Comparison of ENCODE assay signal across 8 mouse cellular contexts in genomic region chr2:118547541-118548016, GRCm38 (mm10). TPM values are rescaled to one million over a fixed set of nuclear protein-coding genes. Genes with fewer than 3 reads are reported as not detected.
DNase-seq lines count a peak whose midpoint lies in the region; ATAC-seq and TF ChIP-seq lines count a peak whose summit lies in the region.

No protein-coding gene starts in this region.

- H3K27ac ChIP-seq in forebrain, postnatal 0 days (ENCODE audit: low read depth, low read length): no peak overlapping the region
- 0 out of 2 replicates have a peak overlapping the region, but pooled peaks have one; percentile 0 for H3K27ac ChIP-seq in intestine, embryonic 14.5 days (ENCODE audit: low read depth)
- H3K27ac ChIP-seq in liver, embryonic 16.5 days (ENCODE audit: low read length): peak overlapping the region; percentile 6; the same call in 1 of the 2 replicates

- 15% methylated on average over 9 of the region's 9 CpGs for WGBS in forebrain, postnatal 0 days
- WGBS in intestine, embryonic 14.5 days: 8% methylated on average over 9 of the region's 9 CpGs
- WGBS in liver, embryonic 16.5 days (ENCODE audit: insufficient replicate concordance): 7% methylated on average over 9 of the region's 9 CpGs

- no peak overlapping the region for H3K9ac ChIP-seq in forebrain, postnatal 0 days
- 0 out of 2 replicates have a peak overlapping the region, but pooled peaks have one; percentile 14 for H3K9ac ChIP-seq in intestine, embryonic 14.5 days (ENCODE audit: low read length)
- no peak overlapping the region for H3K9ac ChIP-seq in liver, embryonic 16.5 days (ENCODE audit: low read depth, low read length)

- ATAC-seq in forebrain, postnatal 0 days: no peak
- ATAC-seq in intestine, embryonic 14.5 days (replicated peaks; ENCODE audit: low FRiP score, low TSS enrichment, low read depth): no peak
- ATAC-seq in liver, embryonic 16.5 days (ENCODE audit: low read depth): peak; percentile 62

- DNase-seq in 3134 (ENCODE audit: extremely low read depth, insufficient read length, low spot score) (peak; percentile 78), ES-CJ7 (ENCODE audit: low read depth, low spot score) (peak; percentile 33)
- no peak for DNase-seq in forebrain, postnatal 0 days
- DNase-seq in intestine, embryonic 14.5 days (ENCODE audit: low spot score): peak; percentile 54
- DNase-seq in retina, postnatal 1 day: peak; percentile 64
- no peak for DNase-seq in cerebellum, adult 8-10 months
- no peak for DNase-seq in right cerebral cortex, postnatal 4 days

- no peak for TF ChIP-seq CTCF in forebrain, postnatal 0 days (IDR thresholded peaks at IDR 0.05; ENCODE audit: low read depth)

- 0 out of 2 replicates have a peak overlapping the region, but pooled peaks have one; percentile 94 for H3K4me2 ChIP-seq in forebrain, postnatal 0 days (ENCODE audit: low read depth)
- H3K4me2 ChIP-seq in intestine, embryonic 14.5 days (ENCODE audit: low read length): peak overlapping the region; percentile 91
- no peak overlapping the region for H3K4me2 ChIP-seq in liver, embryonic 16.5 days (ENCODE audit: low read depth, low read length)

- H3K27me3 ChIP-seq in forebrain, postnatal 0 days (ENCODE audit: insufficient read depth, low read length): peaks cover 12% of the 10 kb centered on the region; the same call in 1 of the 2 replicates
- H3K27me3 ChIP-seq in intestine, embryonic 14.5 days (replicated peaks; ENCODE audit: control insufficient read depth, insufficient read depth, low read length): no peaks in the 10 kb centered on the region
- peaks cover 18% of the 10 kb centered on the region for H3K27me3 ChIP-seq in liver, embryonic 16.5 days (ENCODE audit: control insufficient read depth, insufficient read depth, low read depth, low read length)

- H3K4me3 ChIP-seq in forebrain, postnatal 0 days (ENCODE audit: low read depth, low read length): no peak overlapping the region
- peak overlapping the region; percentile 78 for H3K4me3 ChIP-seq in intestine, embryonic 14.5 days (ENCODE audit: low read depth, low read length)
- no peak overlapping the region for H3K4me3 ChIP-seq in liver, embryonic 16.5 days (ENCODE audit: low read depth, low read length)

- H3K36me3 ChIP-seq in forebrain, postnatal 0 days (ENCODE audit: insufficient read depth): no peaks in the 10 kb centered on the region
- H3K36me3 ChIP-seq in intestine, embryonic 14.5 days (ENCODE audit: control insufficient read depth, insufficient read depth, low read length): no peaks in the 10 kb centered on the region
- H3K36me3 ChIP-seq in liver, embryonic 16.5 days (ENCODE audit: control insufficient read depth, insufficient read depth): no peaks in the 10 kb centered on the region

- no peaks in the 10 kb centered on the region for H3K4me1 ChIP-seq in forebrain, postnatal 0 days (ENCODE audit: insufficient read depth)
- peaks cover 62% of the 10 kb centered on the region for H3K4me1 ChIP-seq in intestine, embryonic 14.5 days (replicated peaks; ENCODE audit: control insufficient read depth, insufficient read depth, low read length)
- peaks cover 41% of the 10 kb centered on the region for H3K4me1 ChIP-seq in liver, embryonic 16.5 days (ENCODE audit: control insufficient read depth, low read depth, low read length)

- H3K9me3 ChIP-seq in forebrain, postnatal 0 days (ENCODE audit: low read length): no peaks in the 10 kb centered on the region
- H3K9me3 ChIP-seq in intestine, embryonic 14.5 days (ENCODE audit: control insufficient read depth, low read length): no peaks in the 10 kb centered on the region
- H3K9me3 ChIP-seq in liver, embryonic 16.5 days (replicated peaks; ENCODE audit: control insufficient read depth, low read length): no peaks in the 10 kb centered on the region

RNA-seq across cellular contexts. Expression of gene Bmf, which starts 1.9 kb away (rescaled TPM):
- total RNA-seq in forebrain, postnatal 0 days (2014; rRNA removed): 5.3 and 6.6 TPM in 2 replicates
- 1.2 and 1.3 TPM in 2 replicates for polyA plus RNA-seq in forebrain, postnatal 0 days (2015; fragmentation: Nextera tagmentation; extraction: Ambion mirVana)
- 4.9 and 5.0 TPM in 2 replicates for polyA plus RNA-seq in intestine, embryonic 14.5 days (2014; fragmentation: Nextera tagmentation; extraction: Ambion mirVana)
- 0.59 and 0.62 TPM in 2 replicates for polyA plus RNA-seq in liver, embryonic 16.5 days (2015; fragmentation: Nextera tagmentation; extraction: Ambion mirVana)

RNA-seq across cellular contexts. Expression of gene Bub1b, which starts 50.4 kb away (rescaled TPM):
- total RNA-seq in forebrain, postnatal 0 days (2014; rRNA removed): 10.1 and 11.9 TPM in 2 replicates
- polyA plus RNA-seq in forebrain, postnatal 0 days (2015; fragmentation: Nextera tagmentation; extraction: Ambion mirVana): 6.5 and 7.2 TPM in 2 replicates
- polyA plus RNA-seq in intestine, embryonic 14.5 days (2014; fragmentation: Nextera tagmentation; extraction: Ambion mirVana): 81.4 and 94.0 TPM in 2 replicates
- 40.6 and 42.3 TPM in 2 replicates for polyA plus RNA-seq in liver, embryonic 16.5 days (2015; fragmentation: Nextera tagmentation; extraction: Ambion mirVana)

Comparison
In these comparisons a context has a peak if more than half of its experiments do, and no peak if none do; other contexts are left out.
1. DNase-seq: peak in 3134 (single experiment), ES-CJ7 (single experiment), intestine, embryonic 14.5 days (single experiment) and retina, postnatal 1 day (single experiment); none in forebrain, postnatal 0 days (single experiment), cerebellum, adult 8-10 months (single experiment) and right cerebral cortex, postnatal 4 days (single experiment).